Mouse (Mus musculus): Measurements from ENCODE around the gene Ttll12.
A peak's percentile ranks its signal among the peaks of the same experiment; 100 is the strongest.

Gene Ttll12

DNA sequence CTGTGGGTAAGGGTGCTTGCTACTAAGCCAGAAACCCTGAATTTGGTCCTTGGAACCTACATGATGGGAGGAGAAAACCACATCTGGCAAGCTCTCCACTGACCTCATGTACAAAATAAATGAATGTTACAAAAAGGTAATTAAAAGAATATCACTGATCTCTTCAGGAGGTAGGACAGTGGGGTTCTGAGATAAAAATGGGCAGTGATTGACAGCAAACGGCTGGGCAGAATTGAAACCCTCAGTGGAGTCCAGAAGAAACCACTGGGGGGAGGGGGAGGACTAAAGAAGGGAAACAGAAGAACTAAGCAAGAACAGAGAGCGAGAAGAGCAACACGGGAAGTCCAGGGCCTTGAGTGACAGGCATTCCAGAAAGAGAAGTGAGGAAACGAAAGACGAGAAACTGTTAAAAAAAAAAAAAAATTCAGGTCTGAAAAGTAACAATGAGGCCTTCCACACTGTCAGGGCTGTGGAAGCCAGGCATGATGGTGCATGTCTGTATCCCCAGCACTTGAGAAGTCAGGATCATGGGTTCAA is 33.9 kb downstream of the Ttll12 start:
- DNase-seq, result no peak

- DNase-seq, result peak; percentile 89
Measured at GRCm38 (mm10) chr15:83555161-83555974, 39.6 kb downstream of the Ttll12 start.

DNA sequence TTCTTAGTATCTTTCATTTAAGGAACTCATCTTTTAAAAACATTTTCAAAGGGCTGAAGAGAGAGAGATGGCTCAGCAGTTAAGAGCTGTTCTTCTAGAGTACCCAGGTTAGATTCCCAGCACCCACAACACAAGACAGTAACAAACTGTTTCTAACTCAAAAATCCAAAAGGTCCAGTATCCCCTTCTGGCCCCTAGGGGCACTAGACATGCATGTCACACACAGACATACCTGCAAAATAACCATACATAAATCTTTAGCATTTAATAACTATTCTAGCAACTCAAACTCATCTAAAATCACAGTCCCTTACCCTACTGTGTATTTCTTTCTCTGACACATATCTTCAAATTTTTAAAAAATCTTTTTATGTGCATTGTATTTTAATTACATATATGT is 41.1 kb downstream of the Ttll12 start:
- no peak for DNase-seq

- no peak for DNase-seq
Measured at GRCm38 (mm10) chr15:83550137-83550536, 44.8 kb downstream of the Ttll12 start.

GRCm38 (mm10) chr15:83547144-83547543 is 47.8 kb downstream of the Ttll12 start:
- DNase-seq, result no peak

DNA sequence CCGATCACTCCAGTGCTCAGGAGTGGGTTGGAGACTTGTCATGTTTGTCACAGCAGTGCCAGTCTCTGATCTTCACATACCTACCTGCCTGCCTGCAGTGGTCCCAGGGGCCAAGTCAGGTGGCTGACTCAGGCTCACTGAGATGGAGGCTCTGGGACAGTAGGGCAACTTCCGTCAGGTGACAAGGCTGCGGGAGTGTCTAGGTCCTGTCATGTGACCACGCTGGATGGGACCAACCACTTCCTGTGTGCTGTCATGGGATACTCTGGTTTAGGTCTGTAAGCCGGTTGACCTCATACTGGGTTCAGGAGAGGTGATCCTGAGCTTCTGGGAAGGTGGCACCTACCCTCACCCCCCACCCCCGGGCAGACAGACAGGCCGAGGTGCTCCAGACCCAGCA is 48.9 kb downstream of the Ttll12 start:
- DNase-seq, result no peak

DNA sequence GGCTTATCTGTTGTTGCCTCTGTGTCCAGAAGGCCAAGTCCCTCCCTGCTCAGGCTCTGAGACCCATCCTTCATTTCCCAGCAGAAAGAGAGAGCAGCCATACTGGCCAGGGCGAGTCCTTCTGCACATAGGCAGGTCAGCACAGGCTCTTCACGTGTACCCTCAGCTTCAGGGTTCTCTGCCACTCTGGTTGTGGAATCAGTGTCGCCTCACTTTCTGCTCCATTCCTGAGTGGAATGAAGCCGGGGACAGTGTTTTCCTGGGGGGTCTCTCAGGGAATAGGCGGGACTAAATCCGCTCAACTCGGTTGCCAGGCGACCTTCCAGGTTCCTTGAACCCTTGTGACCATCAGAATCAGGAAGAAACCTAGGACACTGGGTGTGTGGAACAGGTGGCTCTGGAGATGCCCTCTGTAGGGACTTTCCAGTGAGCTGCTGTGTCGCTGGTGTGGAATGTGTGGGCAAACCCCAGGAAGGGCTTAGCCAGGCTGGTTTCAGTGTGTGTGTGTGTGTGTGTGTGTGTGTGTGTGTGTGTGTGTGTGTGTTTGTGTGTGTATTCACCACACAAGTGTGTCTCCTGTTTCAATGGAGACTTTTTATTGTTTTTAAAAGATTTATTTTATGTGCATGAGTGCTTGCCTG is 53.2 kb downstream of the Ttll12 start:
- no peak for DNase-seq

DNA sequence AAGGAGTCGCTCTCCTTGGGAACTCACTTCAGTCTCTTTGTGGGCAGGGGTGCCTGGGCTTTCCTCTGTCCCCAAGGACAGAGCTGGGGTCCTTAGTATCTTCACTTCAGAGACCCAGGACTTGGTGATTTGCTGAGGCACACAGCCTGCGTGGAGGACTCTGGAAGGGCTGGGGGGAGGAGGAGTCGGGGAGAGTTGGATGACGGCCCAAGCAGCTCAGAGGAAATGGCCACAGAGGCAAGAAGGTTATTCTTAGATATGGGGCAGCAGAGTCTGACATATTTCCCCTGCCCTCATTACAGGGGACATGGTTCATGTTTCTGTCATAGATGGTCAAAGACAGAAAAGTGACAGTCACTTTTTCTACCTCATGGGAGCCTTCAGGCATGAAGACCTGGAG is 55.1 kb downstream of the Ttll12 start:
- DNase-seq, result peak; percentile 30

DNA sequence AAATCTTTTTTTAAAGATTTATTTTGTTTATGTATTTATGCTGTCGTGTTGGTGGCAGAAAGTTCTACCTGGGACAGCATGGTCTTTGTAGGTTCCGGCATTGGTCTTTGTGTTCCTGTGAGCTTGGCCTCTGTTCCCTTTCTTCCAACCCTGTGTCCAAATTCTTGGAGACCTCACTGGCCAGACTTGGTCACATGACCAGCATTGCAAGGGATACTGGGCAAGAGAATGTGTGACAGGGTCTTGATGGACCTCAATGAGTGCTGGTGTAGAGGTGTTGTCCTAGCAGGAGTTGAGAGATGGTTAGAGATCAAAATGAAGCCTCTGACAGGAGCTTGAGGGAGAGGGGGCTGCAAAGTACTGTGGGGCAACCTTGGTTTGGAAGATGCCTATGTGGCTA is 56.1 kb downstream of the Ttll12 start:
- no peak for DNase-seq

- DNase-seq, result no peak
Measured at GRCm38 (mm10) chr15:83535890-83536231, 59.1 kb downstream of the Ttll12 start.

DNA sequence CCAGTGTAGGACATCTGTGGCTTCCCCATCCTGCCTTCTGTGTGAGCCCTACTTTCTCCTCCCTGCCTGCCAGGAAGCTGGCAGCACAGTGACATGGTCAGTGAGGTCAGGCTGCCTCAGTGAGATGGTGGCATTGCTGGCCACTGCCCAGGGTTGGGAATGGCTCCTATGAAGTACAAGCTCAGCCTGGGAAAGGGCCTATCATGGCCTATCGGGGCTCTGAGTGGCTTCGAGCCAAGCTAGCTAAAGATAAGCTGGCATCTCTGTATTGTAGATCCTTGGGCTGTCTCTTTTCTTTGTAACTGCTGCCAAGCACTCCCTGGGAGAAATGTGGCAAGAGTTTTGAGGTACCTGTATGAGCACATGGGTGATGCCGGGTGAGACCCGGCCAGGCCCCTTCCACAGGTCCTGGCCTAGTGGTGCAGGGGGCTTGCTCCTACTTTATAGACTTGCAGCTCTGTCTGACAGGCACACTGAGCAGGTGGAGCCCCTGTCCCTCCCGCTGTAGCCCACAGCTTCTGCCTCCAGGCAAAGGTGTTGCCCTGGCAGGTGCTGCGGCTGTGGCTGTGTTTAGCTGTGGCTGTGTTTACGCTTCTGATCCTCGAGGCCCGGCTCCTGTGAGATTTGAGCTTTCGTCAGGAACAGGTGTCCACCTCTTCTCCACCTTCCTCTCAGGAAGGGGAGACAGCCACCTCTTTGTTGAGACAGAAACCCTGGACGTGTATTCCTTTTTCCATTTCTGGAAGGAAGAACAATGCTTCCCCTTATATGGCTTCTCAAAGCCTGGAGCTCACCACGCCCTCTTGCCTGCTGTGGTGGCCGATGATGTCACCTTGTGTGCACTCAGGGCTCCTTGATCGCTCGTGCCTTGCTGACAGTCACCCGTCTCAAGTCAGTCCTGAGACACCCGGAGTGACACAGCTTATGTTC is 59.7 kb downstream of the Ttll12 start:
- no peak for DNase-seq

GRCm38 (mm10) chr15:83532606-83533005 is 62.4 kb downstream of the Ttll12 start:
- DNase-seq, result no peak

GRCm38 (mm10) chr15:83531961-83532469 is 62.9 kb downstream of the Ttll12 start:
- no peak for DNase-seq

DNA sequence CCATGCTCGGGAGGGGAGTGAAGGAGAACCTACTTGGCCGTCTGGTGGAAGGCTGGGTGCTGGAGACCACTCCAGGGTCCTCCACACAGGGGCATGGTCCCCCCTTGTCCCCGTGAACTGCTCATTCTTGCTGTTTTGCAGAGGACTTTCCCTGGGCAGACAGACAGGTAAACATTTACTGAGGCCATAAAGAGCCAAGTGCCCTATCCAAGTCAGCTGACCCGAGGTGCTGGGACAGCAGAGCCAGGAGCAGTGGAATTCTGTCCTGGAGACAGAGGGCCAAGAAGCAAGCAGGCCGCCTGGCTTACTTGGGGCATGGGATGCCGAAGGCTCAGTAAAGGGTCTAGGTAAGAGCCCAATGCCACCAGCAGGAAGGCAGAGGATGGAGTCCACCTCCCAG is 64.3 kb downstream of the Ttll12 start:
- no peak for DNase-seq

DNA sequence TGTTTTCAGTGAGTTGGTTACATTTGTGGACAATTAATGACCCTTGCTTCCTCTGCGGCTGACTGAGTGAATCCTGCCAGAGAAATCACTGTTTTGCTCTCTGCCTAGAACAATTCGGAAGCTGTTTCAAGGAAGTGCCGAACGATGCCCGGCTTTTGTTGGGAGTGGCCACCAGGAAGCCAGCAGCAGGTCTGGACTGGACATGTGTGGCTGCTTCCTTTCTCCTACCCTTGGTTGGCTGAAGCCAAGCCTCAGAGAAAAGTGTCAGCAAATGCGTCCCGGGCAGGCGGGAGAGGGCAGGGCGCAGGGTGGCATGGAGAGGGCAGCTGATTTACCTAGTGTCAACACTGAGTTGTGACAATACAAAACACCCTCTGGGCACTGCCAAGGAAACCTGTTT is 64.7 kb downstream of the Ttll12 start:
- DNase-seq, result no peak

GRCm38 (mm10) chr15:83529765-83530164 is 65.2 kb downstream of the Ttll12 start:
- no peak for DNase-seq

DNA sequence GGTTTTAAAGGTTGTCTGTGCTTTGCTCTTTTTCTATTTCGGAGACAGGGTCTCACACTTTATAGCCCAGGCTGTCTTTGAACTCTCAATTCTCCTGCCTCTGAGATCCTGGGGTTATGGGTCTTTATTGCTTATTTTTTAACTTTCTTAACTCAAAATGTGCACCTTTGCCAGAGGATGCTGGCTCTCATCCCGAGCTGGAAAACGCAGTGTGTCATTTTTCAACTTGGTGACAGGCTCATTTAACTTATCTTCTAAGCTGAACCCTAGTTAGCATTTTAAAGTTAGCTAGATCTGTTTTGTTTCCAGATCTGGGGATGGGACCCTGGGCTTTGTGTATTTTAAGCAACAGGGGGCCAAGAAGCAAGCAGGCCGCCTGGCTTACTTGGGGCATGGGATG is 66.1 kb downstream of the Ttll12 start:
- no peak for DNase-seq

- no peak for DNase-seq
Measured at GRCm38 (mm10) chr15:83527747-83528146, 67.2 kb downstream of the Ttll12 start.

DNA sequence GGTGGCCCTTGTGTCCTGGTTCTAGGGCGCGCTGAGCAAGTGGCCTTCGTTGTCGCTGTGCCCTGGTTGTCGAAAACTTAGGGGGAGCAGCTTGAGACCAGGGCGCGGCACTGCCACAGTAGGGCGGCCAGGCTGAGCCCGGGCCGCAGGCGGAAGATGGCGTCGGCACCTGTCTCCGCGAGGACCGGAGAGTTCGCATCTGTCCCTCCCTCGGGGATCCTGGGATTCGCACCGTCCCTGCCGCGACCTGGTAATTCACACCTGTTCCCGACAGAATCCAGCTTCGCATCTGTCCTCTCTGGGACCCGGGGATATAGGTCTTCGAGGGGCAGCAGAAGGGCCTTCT is 67.9 kb downstream of the Ttll12 start:
- DNase-seq, result no peak

DNA sequence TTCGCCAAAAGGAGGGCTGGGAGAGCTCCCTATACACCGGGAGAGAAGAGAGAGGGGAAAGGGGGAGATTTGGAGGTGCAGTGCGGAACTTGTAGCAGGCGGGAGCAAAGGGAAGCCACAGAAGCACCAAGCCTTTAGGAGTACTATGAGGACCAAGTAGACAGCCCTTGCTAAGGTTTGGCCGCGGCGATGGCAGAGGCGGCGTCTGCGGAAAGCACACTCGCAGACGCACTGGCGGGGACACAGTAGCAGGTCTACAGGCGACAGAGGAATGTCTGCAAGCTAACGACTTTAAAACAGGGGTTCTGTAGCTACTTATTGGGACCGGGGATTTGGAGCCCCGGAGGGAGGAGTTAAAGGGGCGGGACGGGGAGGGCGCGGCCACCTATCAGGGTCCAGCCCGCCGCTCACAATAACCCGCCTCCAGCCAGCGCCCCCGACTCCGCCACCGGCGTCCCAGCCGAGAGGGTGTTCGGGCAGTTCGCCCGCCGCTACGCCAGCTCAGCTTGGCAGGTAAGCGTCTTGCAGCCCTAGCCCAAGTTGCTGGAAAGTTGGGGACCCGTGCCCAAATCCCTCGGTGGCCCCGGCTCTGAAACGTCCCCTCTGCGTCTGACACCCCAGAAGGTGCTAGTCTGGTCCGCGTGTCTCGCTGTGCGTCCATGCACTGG is 68.4 kb downstream of the Ttll12 start, which contains the start of gene Bik:
TSS of gene Bik (plus strand) at position 439 of the 668 bp plus-strand sequence.
- no peak for DNase-seq

All from layer of hippocampus, adult 9-11 months (tissue).